Mouse (Mus musculus): ENCODE results near the gene Pfn5.
"Not testable (repeated sequence)": the region's sequence is repeated elsewhere in the genome, so short reads cannot be mapped to it uniquely, and the experiment has no call there.

Gene Pfn5

GRCm38 (mm10) chrX:95557887-95558286 is at the start of gene Pfn5, which contains the start of gene Asb12:
Gene Pfn5, plus strand, starts transcription at chrX:95558104.
Gene Asb12, minus strand, starts transcription at chrX:95557987.
- DNase-seq, result no peak

DNA sequence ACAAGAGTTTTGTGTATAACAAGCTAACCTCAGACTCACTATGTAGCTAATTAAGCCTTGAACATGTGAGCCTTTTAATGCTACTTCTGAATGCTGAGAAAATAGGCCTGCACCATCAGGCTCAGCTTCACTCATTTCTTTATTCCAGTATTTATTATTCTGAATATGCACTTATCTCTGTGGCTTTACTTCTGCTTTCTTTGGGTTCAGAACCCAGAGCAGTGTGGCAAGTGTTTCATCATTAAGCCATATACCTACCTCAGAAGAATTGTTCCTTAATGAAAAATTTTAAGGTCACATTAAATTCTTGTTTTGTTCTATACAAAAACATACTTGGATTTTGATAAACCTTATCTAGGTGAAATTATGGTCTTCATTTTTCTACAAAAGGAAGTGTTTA is 34.0 kb upstream of the Pfn5 start:
- DNase-seq, result no peak

DNA sequence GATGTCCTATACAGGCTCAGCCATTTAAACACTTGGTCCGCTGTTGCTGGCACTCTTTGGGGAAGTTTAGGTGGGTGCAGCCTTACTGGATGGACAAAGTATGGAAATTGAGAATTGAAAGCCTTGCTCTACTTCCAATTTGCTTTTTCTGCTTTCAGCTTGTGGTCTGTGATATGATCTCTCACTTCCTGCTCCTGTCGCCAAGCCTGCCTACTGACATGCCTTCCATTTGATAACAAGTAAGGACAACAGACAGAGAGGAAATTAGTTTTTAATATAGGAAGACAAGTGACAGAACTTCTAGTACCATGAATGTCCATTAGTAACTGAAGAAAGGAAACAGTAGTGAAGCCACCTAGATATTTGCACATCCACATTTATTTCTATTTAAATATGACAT is 32.7 kb upstream of the Pfn5 start:
- DNase-seq, result no peak

DNA sequence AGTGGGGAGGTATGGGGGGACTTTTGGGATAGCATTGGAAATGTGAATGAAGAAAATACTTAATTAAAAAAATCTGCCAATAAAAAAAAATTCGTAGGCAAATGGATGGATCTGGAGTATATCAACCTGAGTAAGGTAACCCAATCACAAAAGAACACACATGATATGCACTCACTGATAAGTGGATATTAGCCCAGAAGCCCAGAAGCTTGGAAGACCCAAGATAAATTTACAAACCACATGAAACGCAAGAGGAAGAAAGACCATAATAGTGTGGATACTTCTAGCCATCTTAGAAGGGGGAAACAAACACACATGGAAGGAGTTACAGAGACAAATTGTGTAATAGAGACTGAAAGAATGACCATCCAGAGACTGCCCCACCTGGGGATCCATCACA is 22.4 kb upstream of the Pfn5 start:
- not testable (repeated sequence) for DNase-seq

- DNase-seq, result no peak
Measured at GRCm38 (mm10) chrX:95554321-95554720, 3.6 kb upstream of the Pfn5 start.

DNA sequence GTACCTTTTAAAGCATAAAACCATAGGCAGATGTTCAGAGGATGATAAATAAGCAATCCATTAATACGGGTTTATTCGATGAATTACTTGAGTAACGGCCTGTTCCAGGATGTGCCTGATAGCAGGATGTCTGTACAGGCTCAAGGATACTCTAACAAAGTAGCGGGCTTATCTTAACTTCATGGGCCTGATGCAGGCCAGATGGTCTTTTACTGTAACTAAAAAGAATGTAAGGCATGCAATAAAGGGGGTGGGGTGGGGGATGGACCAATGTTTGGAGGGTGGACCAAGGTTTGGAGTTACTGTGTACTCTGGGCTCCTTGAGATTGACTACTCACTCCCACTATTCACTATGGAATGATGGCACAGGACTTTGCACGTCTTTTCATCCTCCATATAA is 42.7 kb downstream of the Pfn5 start:
- no peak for DNase-seq

Measured in kidney, postnatal 14 days (tissue).